Mouse (Mus musculus) cerebellum, postnatal 25 days (tissue): ENCODE measurements around the gene Ubp1.

Experiments used
- DNase-seq, 2 experiments: peaks; one replicate each; pipeline ENCODE4 v3.0.0; 2021; ENCODE audit warnings: mixed read lengths in 2 of 2

Ubp1 gene

DNA sequence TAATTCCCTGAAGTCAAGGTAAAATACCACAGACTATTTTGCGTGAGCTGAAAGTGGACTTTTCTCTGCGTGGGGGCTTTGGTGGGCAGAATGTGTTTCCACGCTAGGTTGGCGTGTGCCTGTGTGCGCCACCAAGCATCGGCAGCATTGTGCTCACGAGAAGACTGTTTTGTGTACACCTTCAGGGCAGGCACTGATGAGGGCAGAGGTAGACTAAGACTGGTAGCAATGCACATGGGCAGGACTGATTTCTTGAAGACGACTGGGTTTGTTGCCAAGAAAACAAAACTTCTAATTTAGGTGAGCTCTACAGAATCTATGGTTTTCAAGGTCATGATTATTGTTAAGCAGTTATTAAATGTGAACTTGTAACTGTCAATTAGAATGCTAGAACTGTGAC lies 38.7 kb downstream of the Ubp1 start:
- DNase-seq = no peak

DNA sequence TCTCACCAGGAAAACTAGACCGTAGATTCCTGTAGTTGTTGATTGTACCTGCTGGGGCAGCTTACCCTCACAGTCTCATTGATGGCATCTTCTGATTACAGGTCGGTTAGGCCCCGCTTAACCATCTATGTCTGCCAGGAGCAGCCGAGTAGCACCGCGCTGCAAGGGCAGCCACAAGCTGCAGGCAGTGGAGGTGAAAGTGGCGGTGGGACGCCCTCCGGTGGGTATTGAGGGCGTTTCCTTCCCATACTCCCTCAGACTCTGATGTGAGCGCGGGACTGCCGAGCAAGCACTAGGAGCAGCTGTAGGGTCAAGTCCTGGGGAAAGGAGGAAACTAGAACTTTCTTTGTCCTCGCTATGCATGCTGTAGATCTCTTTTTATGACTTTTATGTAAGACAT lies 39.3 kb downstream of the Ubp1 start:
- DNase-seq = no peak

DNA sequence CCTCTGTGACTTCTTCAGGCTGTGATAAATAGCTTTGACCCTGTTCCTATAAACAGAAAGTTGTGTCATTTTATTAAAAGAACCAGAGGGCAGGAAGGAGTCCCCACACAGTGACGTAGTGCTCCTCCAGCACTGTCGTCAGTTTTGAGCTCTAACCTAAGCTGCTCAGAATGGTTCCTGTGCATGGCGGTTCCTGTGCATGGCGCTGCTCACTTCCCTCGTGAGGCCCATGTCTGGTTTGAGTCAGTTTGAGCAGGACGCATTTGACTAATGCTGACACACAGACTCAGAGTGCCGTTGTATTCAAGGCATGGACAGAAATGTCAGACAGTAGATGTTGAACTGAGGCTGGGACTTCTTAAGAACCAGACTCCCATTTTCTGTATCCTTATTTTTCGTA lies 40.9 kb downstream of the Ubp1 start:
- DNase-seq = no peak

DNA sequence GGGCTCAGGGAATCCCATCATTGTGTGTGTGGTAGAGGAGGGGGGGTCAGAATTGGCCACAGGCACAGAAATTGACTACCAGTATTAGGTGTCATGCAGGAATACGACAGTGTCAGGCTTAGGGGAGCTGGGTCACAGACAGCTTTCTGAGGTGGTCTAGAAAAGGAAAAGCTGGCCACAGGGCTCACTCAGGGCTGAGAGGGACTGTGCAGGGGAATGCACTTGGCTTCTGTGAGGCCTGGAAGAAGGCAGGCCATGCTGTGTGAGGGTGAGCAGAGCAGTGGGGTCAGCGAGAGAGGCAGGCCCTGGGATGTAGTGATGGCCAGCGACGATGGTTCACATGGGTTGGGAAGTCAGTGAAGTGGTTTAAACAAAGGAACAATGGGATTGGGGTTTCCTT lies 43.1 kb downstream of the Ubp1 start:
- DNase-seq = no peak

DNA sequence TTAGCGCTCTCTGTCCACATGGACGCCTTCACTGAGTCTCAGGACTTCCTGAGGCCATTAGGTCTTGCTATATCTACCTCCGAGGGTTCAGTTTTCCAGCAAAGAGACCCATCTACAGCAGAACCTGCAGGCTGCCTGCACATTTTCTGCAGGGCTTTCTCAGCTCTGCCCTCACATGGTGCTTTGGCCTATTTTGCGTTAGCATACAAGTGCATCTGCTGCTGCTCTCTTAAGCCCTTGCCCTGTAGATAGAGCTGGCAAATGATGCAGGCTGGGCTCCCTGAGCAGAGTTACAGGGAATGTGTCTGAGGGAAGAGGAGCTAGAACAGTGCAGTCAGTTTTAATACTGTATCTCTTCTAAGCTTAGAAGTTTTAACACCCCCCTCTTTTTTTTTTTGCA lies 44.2 kb downstream of the Ubp1 start:
- DNase-seq = no peak

DNA sequence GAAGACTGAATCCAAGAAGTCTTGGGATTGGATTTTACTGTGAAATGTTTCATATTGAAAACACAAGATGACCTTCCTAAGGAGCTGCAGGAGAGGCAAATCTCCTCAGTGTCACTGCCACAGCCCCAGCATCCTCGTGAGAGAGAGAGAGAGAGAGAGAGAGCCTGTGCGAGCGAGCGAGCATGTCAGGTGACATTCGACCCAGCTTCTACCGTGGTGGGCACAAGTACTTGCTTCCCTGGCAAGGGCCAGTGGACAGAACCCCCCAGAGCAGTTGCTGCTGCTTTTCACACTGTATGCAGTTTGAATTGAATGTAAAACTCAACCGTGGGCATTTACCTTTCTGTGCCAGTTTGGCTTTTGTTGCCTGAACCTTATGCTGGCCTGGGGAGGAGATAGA lies 44.7 kb downstream of the Ubp1 start:
- DNase-seq = no peak

DNA sequence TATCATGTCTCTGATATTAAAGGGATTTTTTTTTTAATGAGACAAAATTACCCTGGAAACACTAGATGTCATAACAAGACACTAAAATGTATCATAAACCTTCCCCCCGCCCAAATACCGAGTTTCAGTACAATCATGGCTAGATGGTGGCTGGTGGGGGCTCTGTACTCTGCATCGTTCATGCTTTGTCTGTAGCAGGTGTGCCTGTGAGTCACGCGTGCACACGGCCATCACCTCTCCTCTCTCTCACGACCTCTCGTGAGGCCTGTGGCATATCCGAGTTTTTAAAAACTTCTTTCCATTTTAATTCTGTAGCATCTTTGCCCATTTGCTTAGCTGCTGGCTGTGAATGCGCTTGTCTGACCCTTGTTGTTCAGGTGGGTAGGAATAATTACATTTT lies 45.5 kb downstream of the Ubp1 start:
- DNase-seq = no peak

DNA sequence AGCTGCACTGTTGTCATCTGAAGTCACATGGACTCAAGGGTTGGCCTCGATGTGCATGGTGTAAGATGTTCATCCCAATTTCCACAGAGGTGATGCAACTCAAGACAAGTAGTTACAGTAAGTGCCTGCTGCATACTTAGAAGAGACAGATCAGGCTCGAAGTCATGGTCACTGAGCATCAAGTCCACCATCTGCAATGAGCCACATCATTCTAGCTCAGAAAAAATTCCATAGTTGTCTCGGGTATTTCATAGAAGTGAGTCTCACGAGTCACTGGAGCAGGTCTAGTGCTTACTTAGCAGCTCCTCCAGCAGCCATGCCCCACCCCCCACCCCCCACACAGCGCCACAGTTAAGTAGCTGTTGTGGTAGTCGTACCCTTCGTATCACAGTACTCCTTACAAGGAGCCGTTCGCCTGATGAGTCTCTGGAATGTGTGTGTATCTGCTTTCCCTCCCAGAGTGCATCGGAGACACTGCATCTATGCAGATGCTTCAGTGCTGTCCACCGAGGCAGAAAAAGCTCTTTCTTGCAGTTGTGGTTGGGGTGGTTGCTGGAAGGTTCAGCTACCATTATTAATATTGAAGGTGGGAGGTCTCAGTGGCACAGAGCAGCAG lies 46.6 kb downstream of the Ubp1 start:
- DNase-seq = no peak

DNA sequence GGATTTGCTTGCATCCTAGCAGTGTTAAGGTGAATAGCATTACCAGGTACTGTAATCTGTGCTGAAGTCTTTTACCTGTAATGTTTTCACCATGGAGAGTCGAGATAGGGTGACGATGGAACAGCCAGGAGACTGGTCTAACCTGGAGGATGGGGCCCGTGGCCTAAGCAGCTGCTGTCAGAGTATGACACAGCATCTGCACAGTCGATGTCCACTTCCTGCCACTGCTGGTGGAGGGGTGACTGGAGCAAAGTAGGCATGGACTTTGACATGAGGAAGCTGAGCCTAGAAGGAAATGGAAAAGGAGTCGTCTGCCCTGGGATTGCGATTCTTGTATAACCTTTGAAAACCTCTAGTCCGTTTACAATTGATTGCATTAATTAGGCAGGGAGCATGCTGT lies 47.9 kb downstream of the Ubp1 start:
- no peak for DNase-seq

DNA sequence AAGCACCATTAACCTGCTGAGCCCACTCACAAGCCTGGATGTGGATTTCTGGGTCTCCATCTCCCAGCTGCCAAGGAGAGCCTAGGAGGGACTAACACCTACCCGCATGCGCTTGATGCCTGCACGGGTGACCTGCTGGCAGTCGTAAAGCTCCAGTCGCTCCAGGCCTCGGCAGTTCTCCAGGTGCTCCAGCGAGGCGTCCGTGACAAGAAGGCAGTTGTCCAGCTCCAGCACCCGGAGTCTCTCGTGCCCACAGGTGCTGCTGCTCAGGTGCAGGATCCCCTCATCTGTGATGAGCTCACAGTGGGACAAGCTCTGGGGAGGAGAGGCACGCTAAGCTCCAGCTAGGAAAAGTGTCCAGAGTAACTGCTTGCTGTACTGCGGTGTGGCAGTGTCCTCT lies 48.6 kb downstream of the Ubp1 start:
- DNase-seq = peak; percentile 60 to 71

DNA sequence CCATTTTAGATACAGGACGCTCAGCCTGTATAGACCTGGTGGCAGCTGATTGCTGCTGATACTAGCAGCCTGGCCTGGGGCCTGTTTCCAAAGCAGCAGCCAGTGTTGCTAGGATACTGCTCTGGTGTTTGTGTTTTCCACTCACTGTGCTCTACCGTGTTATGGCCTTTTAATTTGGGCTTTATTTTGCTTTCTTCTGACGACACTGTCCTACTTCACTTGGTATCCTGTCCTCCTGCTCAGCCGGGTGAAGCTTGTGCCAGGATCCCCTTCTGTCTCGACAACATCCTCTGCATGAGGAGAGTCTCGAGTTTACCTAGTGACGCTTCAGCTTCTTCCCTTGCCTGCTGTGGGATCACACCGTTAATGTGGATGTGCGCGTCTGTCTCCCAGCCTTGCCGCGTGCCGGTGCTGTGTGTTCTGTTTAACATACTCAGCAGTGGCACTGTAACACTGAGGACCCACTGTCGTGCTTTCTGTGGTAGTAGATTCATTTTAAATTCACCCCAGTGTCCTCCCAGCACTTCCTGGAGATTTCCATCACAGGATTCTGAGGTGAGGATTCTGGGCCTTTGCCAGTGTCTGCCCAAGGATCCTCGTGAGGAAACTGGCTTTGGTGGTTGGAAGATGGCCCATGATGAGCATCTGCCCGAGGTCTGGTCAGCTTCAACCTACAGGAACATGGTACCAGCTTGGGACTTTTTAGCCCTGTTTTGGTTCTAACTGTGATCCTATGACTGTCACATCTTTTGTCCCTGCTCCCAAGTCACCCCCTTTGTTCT lies 50.6 kb downstream of the Ubp1 start:
- peak; percentile 25 to 40 for DNase-seq

DNA sequence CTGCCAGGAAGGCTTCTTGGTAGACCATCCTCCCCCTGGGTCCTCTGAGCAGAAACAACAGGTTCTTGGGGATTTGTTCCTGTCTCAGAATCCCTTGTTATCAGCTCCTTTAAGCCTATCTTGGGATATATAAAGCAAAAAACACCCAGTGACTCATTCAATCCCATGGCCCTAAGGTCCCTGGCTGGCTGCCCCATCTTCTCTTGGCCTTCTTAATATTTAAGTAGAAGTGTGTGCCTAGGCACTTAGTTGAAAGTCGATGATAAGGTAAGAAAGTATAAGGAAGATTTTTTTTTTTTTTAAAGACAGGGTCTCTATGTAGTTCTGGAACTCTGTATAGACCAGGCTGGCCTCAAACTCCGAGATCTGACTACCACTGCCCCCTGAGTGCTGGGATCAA lies 51.7 kb downstream of the Ubp1 start:
- no peak for DNase-seq

DNA sequence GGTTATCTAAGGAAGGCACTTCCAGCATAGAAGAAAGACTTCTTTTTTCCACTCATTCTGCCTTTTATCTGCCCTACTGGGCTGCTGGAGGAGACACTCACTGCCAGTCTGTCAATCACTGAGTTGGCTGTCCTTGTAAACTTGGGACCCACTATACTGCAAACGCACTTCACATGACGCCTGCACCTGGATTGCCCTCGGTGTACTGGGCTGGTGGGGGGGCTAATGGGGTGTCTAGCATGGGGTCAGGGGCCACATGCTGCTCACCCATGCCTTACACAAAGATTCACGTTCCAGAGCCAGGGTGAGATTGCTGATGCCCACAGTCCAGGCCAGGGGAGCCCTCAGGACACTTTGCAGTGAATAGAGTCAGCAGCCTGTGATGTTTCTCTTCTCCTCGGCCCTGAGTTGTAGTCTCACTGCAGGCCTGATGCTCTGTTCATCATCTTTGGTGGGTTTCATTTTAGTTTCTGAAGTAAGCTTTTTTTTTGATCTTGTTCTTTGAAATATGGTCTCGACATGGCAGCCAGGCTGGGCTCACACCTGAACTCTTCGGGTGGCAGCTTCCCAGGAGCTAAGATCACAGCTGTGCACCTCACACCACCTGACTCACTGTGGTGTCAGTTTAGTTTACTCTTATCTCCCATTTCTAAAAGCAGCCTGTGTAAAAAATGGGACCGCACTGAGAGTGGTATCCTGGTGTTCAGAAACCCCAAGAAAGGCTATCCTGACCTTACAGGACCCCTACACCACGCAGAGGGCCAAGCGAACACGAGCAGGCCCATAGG lies 52.3 kb downstream of the Ubp1 start:
- DNase-seq = no peak

DNA sequence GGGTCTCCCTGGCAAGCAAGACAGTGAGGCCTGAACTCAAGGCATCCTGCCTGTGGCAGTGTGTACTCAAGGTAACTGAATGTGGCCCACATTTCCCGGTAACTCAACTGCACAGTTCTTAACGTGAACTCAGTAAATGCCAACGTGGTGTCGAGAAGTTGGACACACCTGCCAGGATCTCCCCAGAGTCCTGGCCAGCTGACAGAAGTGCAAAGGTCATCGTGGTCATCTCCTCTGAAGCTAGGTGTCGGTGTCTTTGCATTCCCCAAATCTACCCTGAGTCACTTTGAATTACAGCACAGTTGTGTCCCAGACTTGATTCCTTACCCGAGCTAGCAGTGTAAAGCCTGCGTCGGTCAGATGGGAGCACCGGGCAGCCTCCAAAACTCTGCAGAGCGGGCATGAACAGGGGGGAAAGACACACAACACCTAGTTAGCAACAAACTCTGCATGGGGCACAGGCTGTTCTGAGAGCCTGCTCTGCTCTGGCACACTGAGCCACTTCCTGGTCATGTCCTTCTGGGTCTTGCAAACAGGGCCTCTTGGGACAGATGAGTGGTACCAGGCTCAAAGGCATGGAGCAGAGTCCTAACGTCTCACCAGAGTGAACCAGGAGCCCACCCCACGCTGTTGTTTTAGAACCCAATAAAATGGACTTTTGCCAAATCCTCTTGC lies 54.3 kb downstream of the Ubp1 start:
- no peak for DNase-seq

DNA sequence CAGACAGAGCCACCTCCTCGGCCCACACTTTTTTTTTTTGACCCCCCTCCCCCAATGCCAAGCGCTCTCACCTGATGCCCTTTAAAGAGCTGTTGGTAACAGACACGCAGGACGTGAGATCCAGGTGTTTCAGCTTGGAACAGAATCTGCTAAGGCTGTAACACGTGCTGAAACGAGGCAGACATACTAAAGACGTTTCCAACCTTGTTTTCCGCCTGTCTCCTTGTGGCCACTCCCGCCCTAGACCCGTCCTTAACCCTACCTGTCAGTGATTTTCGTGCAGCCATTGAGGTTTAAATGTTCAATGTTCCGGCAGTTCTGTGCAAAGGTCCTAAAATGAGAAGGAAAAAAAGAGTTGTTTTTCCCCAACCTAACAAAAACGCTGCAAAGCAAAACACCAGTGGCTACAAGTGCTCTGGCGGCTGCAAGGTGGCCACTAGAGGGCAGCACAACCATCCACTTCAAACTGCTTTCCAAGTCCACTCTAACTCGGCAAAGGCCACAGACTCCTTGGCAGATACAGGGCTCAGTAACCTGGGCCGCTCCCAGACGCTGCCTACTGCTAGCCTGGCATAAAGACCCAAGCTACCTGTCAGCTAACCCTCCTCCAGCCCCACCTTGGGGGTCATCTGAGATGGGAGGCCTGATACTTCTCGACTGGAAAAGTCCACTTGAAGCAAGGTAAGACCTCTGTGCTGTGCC lies 60.0 kb downstream of the Ubp1 start:
- peak; percentile 88 to 93 for DNase-seq

DNA sequence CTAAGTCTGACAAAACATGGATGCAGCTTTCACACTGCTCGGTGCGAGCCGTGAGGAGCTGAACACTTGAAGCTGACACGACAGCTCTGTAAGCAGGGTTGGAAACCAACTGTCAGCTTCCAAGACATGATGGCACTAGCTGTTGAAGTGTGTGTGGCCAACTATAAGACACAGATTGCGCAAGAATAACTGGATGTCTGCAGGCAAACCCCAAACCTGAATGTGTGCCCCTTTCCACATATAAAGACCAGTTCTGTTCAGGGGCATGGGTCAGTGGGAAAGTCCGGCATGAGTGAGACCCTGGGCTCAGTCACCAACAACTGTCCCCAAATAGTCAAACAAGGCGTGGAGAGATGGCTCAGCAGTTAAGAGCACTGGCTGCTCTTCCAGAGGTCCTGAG lies 62.1 kb downstream of the Ubp1 start:
- no peak for DNase-seq

DNA sequence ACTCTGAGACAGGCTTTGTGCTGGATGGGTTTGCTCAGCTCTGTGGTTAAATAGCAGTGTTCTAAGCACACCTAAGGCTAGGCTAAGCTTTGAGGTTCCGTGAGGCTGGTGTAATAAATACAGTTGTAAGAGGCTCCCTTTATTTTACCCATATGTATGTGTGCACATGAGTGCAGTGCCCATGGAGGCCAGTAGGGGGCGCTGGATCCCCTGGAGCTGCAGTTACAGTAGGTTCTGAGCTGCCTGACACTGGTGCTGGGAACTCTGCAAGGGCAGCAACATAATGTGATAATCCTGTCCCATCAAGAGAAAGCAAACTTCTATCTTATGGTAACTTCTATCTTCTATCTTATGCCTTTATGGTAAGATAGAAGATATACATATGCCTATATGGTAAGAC lies 67.6 kb downstream of the Ubp1 start:
- no peak for DNase-seq

DNA sequence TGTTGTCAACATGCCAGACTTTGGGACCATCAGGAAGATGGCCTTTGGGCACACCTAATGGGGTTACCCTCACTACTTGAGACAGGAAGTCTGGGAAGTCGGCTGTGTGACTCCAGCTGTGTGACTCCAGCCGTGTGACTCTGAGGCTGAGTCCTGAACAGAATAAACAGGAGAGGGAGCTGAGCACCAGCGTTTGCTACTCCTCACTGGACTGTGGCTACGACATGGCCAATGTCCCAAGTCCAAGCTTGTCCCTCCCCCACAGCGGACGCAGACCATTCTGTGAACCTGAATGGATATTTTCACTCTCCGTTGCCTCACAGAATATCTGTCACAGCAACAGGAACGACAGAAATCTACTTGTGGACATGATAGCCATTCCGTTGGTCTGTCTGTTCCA lies 76.1 kb downstream of the Ubp1 start:
- DNase-seq = no peak

DNA sequence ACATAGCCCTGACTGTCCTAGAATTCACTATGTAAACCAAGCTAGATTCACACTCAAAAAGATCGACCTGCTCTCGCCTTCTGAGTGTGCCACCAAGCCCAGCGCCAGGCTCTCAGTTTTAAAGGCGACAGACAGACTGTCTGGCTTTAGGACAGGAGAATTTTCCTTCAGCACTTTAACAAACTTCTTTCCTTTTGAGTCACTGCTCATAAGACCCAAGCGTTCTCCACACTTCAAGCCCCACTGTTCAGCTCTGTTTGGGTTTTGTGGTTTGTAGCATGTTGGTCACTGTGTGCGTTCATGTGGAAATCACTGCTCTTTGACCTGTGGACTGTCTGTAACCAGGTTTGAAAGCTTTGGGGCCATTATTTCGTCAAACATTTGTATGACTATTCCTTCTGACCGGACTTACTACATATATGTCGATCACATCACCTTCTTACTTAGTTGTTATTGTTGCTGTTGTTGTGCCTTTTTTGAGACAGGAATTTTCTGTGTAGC lies 77.2 kb downstream of the Ubp1 start:
- DNase-seq = no peak

DNA sequence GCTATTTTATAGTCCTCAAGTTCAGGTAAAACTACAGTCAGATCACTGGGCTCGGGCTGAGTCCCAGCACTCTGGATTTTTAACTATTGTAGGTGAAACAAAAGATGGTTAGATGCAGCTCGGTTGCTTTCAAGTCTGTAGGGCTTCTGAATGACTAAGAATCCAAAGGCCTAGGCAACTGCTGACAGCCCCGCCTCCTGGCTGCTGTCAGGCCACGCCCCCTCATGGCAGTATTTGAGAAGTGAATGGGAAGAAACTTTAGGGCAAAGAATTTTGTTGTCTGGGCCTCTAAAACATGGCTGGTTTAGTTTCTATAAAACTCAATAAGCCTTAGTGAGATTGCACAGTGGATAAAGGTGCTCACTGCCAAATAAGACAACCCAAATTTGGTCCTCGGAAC lies 78.8 kb downstream of the Ubp1 start:
- DNase-seq = no peak

DNA sequence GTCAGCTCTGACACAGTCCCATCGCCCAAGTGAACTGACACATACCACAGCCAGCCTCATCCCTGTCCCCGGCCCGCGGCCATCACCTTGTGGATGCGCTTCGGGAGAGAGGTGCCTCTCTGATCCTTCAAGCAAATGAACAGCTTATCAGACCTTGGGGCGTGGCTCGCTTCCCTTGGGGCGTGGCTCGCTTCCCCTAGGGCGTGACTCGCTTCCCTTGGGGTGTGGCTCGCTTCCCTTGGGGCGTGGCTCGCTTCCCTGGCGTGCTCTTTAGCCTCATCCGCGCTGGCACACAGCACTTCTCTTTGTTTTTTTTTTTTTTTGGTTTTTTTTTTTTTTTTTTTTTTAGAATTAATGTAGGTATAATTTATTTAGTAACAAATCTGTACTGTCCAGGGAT lies 80.5 kb downstream of the Ubp1 start:
- DNase-seq = no peak

DNA sequence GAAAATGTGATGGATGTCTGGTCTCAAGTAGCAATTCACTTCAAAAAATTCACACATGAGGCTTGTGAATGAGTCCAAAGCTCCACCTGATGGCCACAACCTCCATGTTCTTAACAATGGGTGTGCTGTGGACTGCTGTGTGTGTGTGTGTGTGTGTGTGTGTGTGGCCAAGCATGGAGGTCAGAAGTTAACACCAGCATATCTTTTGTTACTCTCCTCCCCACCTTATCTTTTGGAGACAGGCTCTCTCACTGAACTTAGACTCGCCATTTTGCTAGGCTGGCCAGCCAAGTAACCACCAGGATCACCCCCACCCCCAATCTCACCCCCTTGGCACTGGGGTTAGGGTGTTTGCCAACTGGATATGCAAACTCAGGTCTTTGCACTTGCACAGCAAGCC lies 83.3 kb downstream of the Ubp1 start:
- DNase-seq = no peak

DNA sequence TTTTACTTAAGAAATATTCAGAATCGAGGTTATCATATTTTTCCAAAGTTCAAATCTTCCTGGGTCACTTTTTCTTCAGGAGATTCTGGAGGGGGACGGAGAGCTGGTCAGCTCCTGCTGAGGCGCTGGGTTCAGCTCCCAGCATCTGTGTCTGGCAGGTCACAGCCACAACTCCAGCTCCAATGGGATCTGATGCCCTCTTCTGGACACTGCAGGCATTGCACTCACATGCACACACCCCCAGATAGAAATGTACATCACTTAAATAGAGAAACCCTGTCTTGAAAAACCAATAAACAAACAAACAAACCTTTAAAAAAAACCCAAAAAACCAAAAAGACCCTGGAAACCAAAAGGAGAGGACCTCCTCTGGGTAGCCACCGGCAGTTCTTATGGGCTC lies 85.0 kb downstream of the Ubp1 start:
- DNase-seq = no peak
